Mouse (Mus musculus) limb, embryonic 12.5 days (tissue): ENCODE results near the gene Nos1ap. TPM values are rescaled to one million over a fixed set of nuclear protein-coding genes. Genes with fewer than 3 reads are reported as not detected.

ENCODE experiments used
- ATAC-seq: fragments of 200-750 bp; cut with Nextera tagmentation; 2 replicates; pipeline ENCODE4 v1.8.0; 2017; ENCODE audit warnings: low read depth, moderate TSS enrichment; ENCODE audit not compliant: insufficient number of reproducible peaks, insufficient read depth, low FRiP score, low TSS enrichment
- H3K27ac ChIP-seq: fragments of 300-500 bp; sonication (generic); 2 replicates; pipeline ENCODE4 v1.5.1; 2016; ENCODE audit warnings: mild to moderate bottlenecking, moderate library complexity
- H3K27me3 ChIP-seq: fragments of 300-500 bp; sonication (generic); 2 replicates; pipeline ENCODE4 v1.6.1; 2016; ENCODE audit warnings: mild to moderate bottlenecking, moderate library complexity
- H3K36me3 ChIP-seq: fragments of 300-500 bp; sonication (generic); 2 replicates; pipeline ENCODE4 v1.6.1; 2016; ENCODE audit warnings: mild to moderate bottlenecking, moderate library complexity
- H3K4me1 ChIP-seq: fragments of 300-500 bp; sonication (generic); replicated peaks from 2 replicates; pipeline ENCODE4 v1.6.1; 2016
- H3K4me2 ChIP-seq: fragments of 300-500 bp; sonication (generic); 2 replicates; pipeline ENCODE4 v1.6.1; 2016; ENCODE audit warnings: mild to moderate bottlenecking, moderate library complexity
- H3K4me3 ChIP-seq: fragments of 300-500 bp; sonication (generic); replicated peaks from 2 replicates; pipeline ENCODE4 v1.5.1; 2016; ENCODE audit warnings: mild to moderate bottlenecking
- H3K9ac ChIP-seq: fragments of 300-500 bp; sonication (generic); replicated peaks from 2 replicates; pipeline ENCODE4 v1.6.1; 2016; ENCODE audit warnings: mild to moderate bottlenecking, moderate library complexity
- H3K9me3 ChIP-seq: fragments of 300-500 bp; sonication (generic); 2 replicates; pipeline ENCODE4 v1.6.1; 2016; ENCODE audit warnings: mild to moderate bottlenecking, moderate library complexity
- WGBS: fragments of 180-500 bp; shearing (Covaris S2); methylation state at CpG from one replicate; pipeline ENCODE4 v1.1.7; 2016; 5-methylcytosine and 5-hydroxymethylcytosine counted together
- polyA plus RNA-seq: library from polyadenylated mRNA; unstranded; fragments of >200 nt; fragmentation: Nextera tagmentation; extraction: Ambion mirVana; gene quantifications from 2 replicates; pipeline ENCODE4 v1.2.1, GENCODE M21; 2016

Nos1ap gene
- polyA plus RNA-seq = 9.1 and 10.5 TPM in 2 replicates

- ATAC-seq = peak; percentile 73; the same call in 1 of the 2 replicates
- H3K9me3 ChIP-seq = no peaks in the 10 kb centered on the region; the same call in 1 of the 2 replicates
- no peak within 1 kb of the TSS for H3K27ac ChIP-seq
- H3K36me3 ChIP-seq = peaks cover 4% of the 10 kb centered on the region; the same call in 1 of the 2 replicates
- under 1% methylated on average over 96 of the region's 106 CpGs for WGBS
- H3K4me1 ChIP-seq = peaks cover 14% of the 10 kb centered on the region
- peak within 1 kb of the TSS; percentile 80 for H3K4me3 ChIP-seq
- peak within 1 kb of the TSS; percentile 93 for H3K4me2 ChIP-seq
- peak within 1 kb of the TSS; percentile 87 for H3K9ac ChIP-seq
- H3K27me3 ChIP-seq = no peaks in the 10 kb centered on the region
These were observed at the start of gene Nos1ap for GRCm38 (mm10) chr1:170589219-170590040. Gene Nos1ap, minus strand, starts transcription at chr1:170589861.

GRCm38 (mm10) chr1:170638941-170639340 lies 49.3 kb upstream of the Nos1ap start:
- no peak for ATAC-seq
- peak overlapping the region; percentile 78 for H3K27ac ChIP-seq
- no peak overlapping the region for H3K4me3 ChIP-seq
- H3K4me1 ChIP-seq = peaks cover 13% of the 10 kb centered on the region; the same call in 1 of the 2 replicates
- 60% methylated on average over 7 of the region's 7 CpGs for WGBS
- H3K27me3 ChIP-seq = no peaks in the 10 kb centered on the region
- H3K4me2 ChIP-seq = no peak overlapping the region
- no peaks in the 10 kb centered on the region for H3K36me3 ChIP-seq
- no peaks in the 10 kb centered on the region for H3K9me3 ChIP-seq
- no peak overlapping the region for H3K9ac ChIP-seq

- H3K27me3 ChIP-seq = no peaks in the 10 kb centered on the region
- H3K27ac ChIP-seq = no peak overlapping the region
- no peak for ATAC-seq
- H3K4me3 ChIP-seq = no peak overlapping the region
- H3K9me3 ChIP-seq = no peaks in the 10 kb centered on the region
- WGBS = 72% methylated on average over 4 of the region's 4 CpGs
- H3K4me2 ChIP-seq = no peak overlapping the region
- no peaks in the 10 kb centered on the region for H3K36me3 ChIP-seq
- H3K9ac ChIP-seq = no peak overlapping the region
- no peaks in the 10 kb centered on the region for H3K4me1 ChIP-seq
These were observed 43.2 kb upstream of the Nos1ap start for GRCm38 (mm10) chr1:170632856-170633255.

- WGBS = 18% methylated on average over 3 of the region's 3 CpGs
- Histone ChIP-seq H3K27me3 (no peaks in the 10 kb centered on the region), H3K4me1 (no peaks in the 10 kb centered on the region), H3K4me3 (no peak overlapping the region), H3K9me3 (no peaks in the 10 kb centered on the region), H3K36me3 (no peaks in the 10 kb centered on the region), H3K4me2 (no peak overlapping the region), H3K27ac (no peak overlapping the region), H3K9ac (no peak overlapping the region)
- no peak for ATAC-seq
These were observed 42.7 kb upstream of the Nos1ap start for GRCm38 (mm10) chr1:170632385-170632784.

- Histone ChIP-seq H3K36me3 (no peaks in the 10 kb centered on the region), H3K4me1 (no peaks in the 10 kb centered on the region), H3K4me3 (no peak overlapping the region), H3K4me2 (no peak overlapping the region), H3K9me3 (no peaks in the 10 kb centered on the region), H3K27ac (no peak overlapping the region), H3K9ac (no peak overlapping the region), H3K27me3 (no peaks in the 10 kb centered on the region)
- 93% methylated on average over 5 of the region's 5 CpGs for WGBS
- no peak for ATAC-seq
These were observed 41.9 kb upstream of the Nos1ap start for GRCm38 (mm10) chr1:170631571-170631970.

- H3K4me2 ChIP-seq = no peak overlapping the region
- no peak overlapping the region for H3K4me3 ChIP-seq
- ATAC-seq = no peak
- H3K4me1 ChIP-seq = no peaks in the 10 kb centered on the region
- H3K27me3 ChIP-seq = no peaks in the 10 kb centered on the region
- 82% methylated on average over 4 of the region's 4 CpGs for WGBS
- H3K27ac ChIP-seq = no peak overlapping the region
- H3K9me3 ChIP-seq = no peaks in the 10 kb centered on the region
- H3K9ac ChIP-seq = no peak overlapping the region
- H3K36me3 ChIP-seq = no peaks in the 10 kb centered on the region
These were observed 40.8 kb upstream of the Nos1ap start for GRCm38 (mm10) chr1:170630489-170630888.

GRCm38 (mm10) chr1:170623432-170623831 lies 33.8 kb upstream of the Nos1ap start:
- Histone ChIP-seq H3K9me3 (peaks cover 14% of the 10 kb centered on the region), H3K4me2 (no peak overlapping the region), H3K4me1 (no peaks in the 10 kb centered on the region), H3K27me3 (no peaks in the 10 kb centered on the region), H3K4me3 (no peak overlapping the region), H3K9ac (no peak overlapping the region), H3K36me3 (no peaks in the 10 kb centered on the region), H3K27ac (no peak overlapping the region)
- 88% methylated on average over 1 of the region's 1 CpGs for WGBS
- no peak for ATAC-seq

GRCm38 (mm10) chr1:170622934-170623333 lies 33.3 kb upstream of the Nos1ap start:
- H3K4me3 ChIP-seq = no peak overlapping the region

GRCm38 (mm10) chr1:170619686-170620374 lies 30.2 kb upstream of the Nos1ap start:
- H3K4me2 ChIP-seq = no peak overlapping the region
- no peak overlapping the region for H3K27ac ChIP-seq
- no peak overlapping the region for H3K4me3 ChIP-seq
- H3K36me3 ChIP-seq = no peaks in the 10 kb centered on the region
- no peaks in the 10 kb centered on the region for H3K27me3 ChIP-seq
- 77% methylated on average over 2 of the region's 2 CpGs for WGBS
- ATAC-seq = no peak
- no peak overlapping the region for H3K9ac ChIP-seq
- no peaks in the 10 kb centered on the region for H3K4me1 ChIP-seq
- H3K9me3 ChIP-seq = peaks cover 14% of the 10 kb centered on the region

More at GRCm38 (mm10) chr1:170622934-170623333, 33.3 kb upstream of the Nos1ap start:
- Histone ChIP-seq H3K4me1 (no peaks in the 10 kb centered on the region), H3K27ac (no peak overlapping the region), H3K36me3 (no peaks in the 10 kb centered on the region), H3K9ac (no peak overlapping the region), H3K9me3 (peaks cover 14% of the 10 kb centered on the region), H3K4me2 (no peak overlapping the region), H3K27me3 (no peaks in the 10 kb centered on the region)
- no peak for ATAC-seq
- WGBS = 53% methylated on average over 5 of the region's 5 CpGs

- Histone ChIP-seq H3K27ac (no peak overlapping the region), H3K36me3 (no peaks in the 10 kb centered on the region), H3K9ac (no peak overlapping the region), H3K4me1 (no peaks in the 10 kb centered on the region), H3K4me2 (no peak overlapping the region), H3K27me3 (no peaks in the 10 kb centered on the region), H3K9me3 (no peaks in the 10 kb centered on the region), H3K4me3 (no peak overlapping the region)
- ATAC-seq = peak; percentile 79
- WGBS = 62% methylated on average over 18 of the region's 18 CpGs
These were observed 23.6 kb upstream of the Nos1ap start for GRCm38 (mm10) chr1:170612968-170613872.

GRCm38 (mm10) chr1:170611631-170612030 lies 22.0 kb upstream of the Nos1ap start:
- Histone ChIP-seq H3K27ac (no peak overlapping the region), H3K27me3 (no peaks in the 10 kb centered on the region), H3K9me3 (no peaks in the 10 kb centered on the region), H3K4me2 (no peak overlapping the region), H3K36me3 (no peaks in the 10 kb centered on the region), H3K4me3 (no peak overlapping the region), H3K9ac (no peak overlapping the region), H3K4me1 (no peaks in the 10 kb centered on the region)
- 82% methylated on average over 3 of the region's 3 CpGs for WGBS
- no peak for ATAC-seq
